9 mouse cellular contexts compared by ENCODE assay signal in the genomic region with DNA sequence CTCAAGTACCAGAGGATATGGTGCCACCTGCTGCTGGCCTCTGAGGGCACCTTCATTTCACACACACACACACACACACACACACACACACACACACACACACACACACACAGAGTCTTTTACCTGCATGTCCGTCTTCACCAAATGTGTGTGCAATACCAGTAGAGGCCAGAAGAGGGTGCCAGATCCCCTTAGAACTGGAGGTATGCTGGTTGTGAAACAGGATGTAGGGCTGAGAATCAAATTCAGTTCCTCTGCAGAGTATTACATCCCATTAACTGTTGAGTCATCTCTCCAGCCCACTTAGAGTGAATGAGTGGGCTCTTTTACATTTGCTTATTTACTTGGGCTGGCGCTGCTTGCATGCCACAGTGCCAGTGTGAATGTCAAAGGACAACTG. TPM values are rescaled to one million over a fixed set of nuclear protein-coding genes. Genes with fewer than 3 reads are reported as not detected.
DNase-seq lines count a peak whose midpoint lies in the region; ATAC-seq and TF ChIP-seq lines count a peak whose summit lies in the region.
"Had no signal": no experiment of that assay in that cellular context is flagged by ENCODE, and none has a peak within 500 bp of the region (broad histone marks: within the 10 kb centered on the region; RNA-seq: fewer than 3 reads in every experiment).

No protein-coding gene starts in this region.

- no peak for ATAC-seq in midbrain, embryonic 11.5 days (ENCODE audit: low FRiP score)
- no peak for ATAC-seq in midbrain, embryonic 13.5 days
- peak; percentile 56 for ATAC-seq in megakaryocyte progenitor cell, adult 5-6 weeks (replicated peaks; ENCODE audit: poor library complexity)

- no peak overlapping the region for H3K9ac ChIP-seq in midbrain, embryonic 11.5 days (ENCODE audit: low read length)
- no peak overlapping the region for H3K9ac ChIP-seq in midbrain, embryonic 13.5 days (replicated peaks)

- H3K4me2 ChIP-seq in midbrain, embryonic 11.5 days = no peak overlapping the region
- H3K4me2 ChIP-seq in midbrain, embryonic 13.5 days (replicated peaks) = no peak overlapping the region

- peaks cover 7% of the 10 kb centered on the region; the same call in 1 of the 2 replicates for H3K4me1 ChIP-seq in cerebellum, adult 2 months (ENCODE audit: control insufficient read depth, insufficient read depth, low read length)
- H3K4me1 ChIP-seq in midbrain, embryonic 11.5 days (ENCODE audit: control insufficient read depth, insufficient read depth, low read length) = peaks cover 14% of the 10 kb centered on the region
- peaks cover 18% of the 10 kb centered on the region for H3K4me1 ChIP-seq in midbrain, embryonic 13.5 days (replicated peaks)
- peaks cover 1% of the 10 kb centered on the region for H3K4me1 ChIP-seq in cortical plate, adult 2 months (ENCODE audit: control insufficient read depth, insufficient read depth, low read length)

- DNase-seq in cerebellum, adult 2 months = peak in 1 of 2 experiments; percentile 61
- DNase-seq in cerebellum, adult 18-20 months = no peak
- DNase-seq in midbrain, embryonic 11.5 days (ENCODE audit: low spot score, missing footprints) = peak; percentile 89
- DNase-seq in frontal cortex, postnatal 14 days (ENCODE audit: low spot score in 2 of 2) = no peak
- no peak for DNase-seq in layer of hippocampus, adult 11-12 months (ENCODE audit: low spot score)

- no peaks in the 10 kb centered on the region for H3K27me3 ChIP-seq in cerebellum, adult 2 months (ENCODE audit: control insufficient read depth, insufficient read depth, low read length)
- no peaks in the 10 kb centered on the region for H3K27me3 ChIP-seq in midbrain, embryonic 11.5 days (ENCODE audit: control insufficient read depth, insufficient read depth, low read length)
- peaks cover 12% of the 10 kb centered on the region; the same call in 1 of the 2 replicates for H3K27me3 ChIP-seq in midbrain, embryonic 13.5 days

- no peak for TF ChIP-seq POLR2A in cerebellum, adult 2 months (IDR thresholded peaks at IDR 0.05; ENCODE audit: borderline replicate concordance, insufficient read depth, low read length)
- TF ChIP-seq POLR2A in cortical plate, adult 2 months (IDR thresholded peaks at IDR 0.05; ENCODE audit: extremely low read depth, insufficient read depth, low read length) = no peak

- no peaks in the 10 kb centered on the region for H3K36me3 ChIP-seq in midbrain, embryonic 11.5 days (ENCODE audit: control insufficient read depth, insufficient read depth, low read length)
- H3K36me3 ChIP-seq in midbrain, embryonic 13.5 days = no peaks in the 10 kb centered on the region

- no peak overlapping the region for H3K4me3 ChIP-seq in cerebellum, adult 2 months (replicated peaks; ENCODE audit: insufficient read depth, low read depth, low read length)
- no peak overlapping the region for H3K4me3 ChIP-seq in midbrain, embryonic 11.5 days (ENCODE audit: low read depth, low read length)
- H3K4me3 ChIP-seq in midbrain, embryonic 13.5 days (replicated peaks) = no peak overlapping the region
- H3K4me3 ChIP-seq in cortical plate, adult 2 months (ENCODE audit: insufficient read depth, low read length) = no peak overlapping the region
- H3K4me3 ChIP-seq: myocyte had no signal

- no peaks in the 10 kb centered on the region for H3K9me3 ChIP-seq in midbrain, embryonic 11.5 days (ENCODE audit: control insufficient read depth, low read length)
- H3K9me3 ChIP-seq in midbrain, embryonic 13.5 days = no peaks in the 10 kb centered on the region

- TF ChIP-seq CTCF in cerebellum, adult 2 months (IDR thresholded peaks at IDR 0.05; ENCODE audit: borderline replicate concordance, insufficient read depth, low read depth, low read length) = peak; percentile 46; the same call in 1 of the 2 replicates
- peak; percentile 48; the same call in 1 of the 2 replicates for TF ChIP-seq CTCF in cortical plate, adult 2 months (IDR thresholded peaks at IDR 0.05; ENCODE audit: extremely low read depth, insufficient read depth, low read length)

- no peak overlapping the region for H3K27ac ChIP-seq in cerebellum, adult 2 months (ENCODE audit: insufficient read depth, low read length)
- H3K27ac ChIP-seq in midbrain, embryonic 11.5 days (ENCODE audit: low read depth, low read length) = no peak overlapping the region
- no peak overlapping the region for H3K27ac ChIP-seq in midbrain, embryonic 13.5 days
- no peak overlapping the region for H3K27ac ChIP-seq in cortical plate, adult 2 months (ENCODE audit: insufficient read depth, low read length)

- 64% methylated on average over 2 of the region's 2 CpGs for WGBS in cerebellum, adult 2 months
- WGBS in midbrain, embryonic 11.5 days = 39% methylated on average over 2 of the region's 2 CpGs
- WGBS in midbrain, embryonic 13.5 days = 30% methylated on average over 2 of the region's 2 CpGs

RNA-seq across cellular contexts. Expression of a gene that starts 1.7 kb away (rescaled TPM):
- polyA plus RNA-seq in cerebellum, adult 2 months (2012; rRNA removed) = 21.9 and 23.8 TPM in 2 replicates
- 23.1 and 24.5 TPM in 2 replicates for polyA plus RNA-seq in midbrain, embryonic 11.5 days (2014; fragmentation: Nextera tagmentation; extraction: Ambion mirVana)
- 21.2 and 23.6 TPM in 2 replicates for polyA plus RNA-seq in midbrain, embryonic 13.5 days (2015; fragmentation: Nextera tagmentation; extraction: Ambion mirVana)
- polyA plus RNA-seq in cortical plate, adult 2 months (2012; rRNA removed) = 16.9 and 17.4 TPM in 2 replicates
- 7.6 and 9.0 TPM in 2 replicates for total RNA-seq in megakaryocyte progenitor cell, adult 5-6 weeks (2015)
- 10.5 and 11.7 TPM in 2 replicates for total RNA-seq in megakaryocyte progenitor cell, adult 5-6 weeks (2017)

RNA-seq across cellular contexts. Expression of a gene that starts 3.8 kb away (rescaled TPM):
- 0.57 and 0.73 TPM in 2 replicates for polyA plus RNA-seq in cerebellum, adult 2 months (2012; rRNA removed)
- polyA plus RNA-seq in midbrain, embryonic 11.5 days (2014; fragmentation: Nextera tagmentation; extraction: Ambion mirVana) = 0.52 TPM in 1 of 2 replicates, not detected in the other
- polyA plus RNA-seq in midbrain, embryonic 13.5 days (2015; fragmentation: Nextera tagmentation; extraction: Ambion mirVana) = not detected in 2 replicates
- 0.35 and 0.44 TPM in 2 replicates for polyA plus RNA-seq in cortical plate, adult 2 months (2012; rRNA removed)
- total RNA-seq in megakaryocyte progenitor cell, adult 5-6 weeks (2015) = 0.47 TPM in 1 of 2 replicates, not detected in the other
- total RNA-seq in megakaryocyte progenitor cell, adult 5-6 weeks (2017) = 1.6 and 2.0 TPM in 2 replicates

RNA-seq across cellular contexts. Expression of a gene that starts 10.8 kb away (rescaled TPM):
- polyA plus RNA-seq in cerebellum, adult 2 months (2012; rRNA removed) = 63.4 and 63.8 TPM in 2 replicates
- polyA plus RNA-seq in midbrain, embryonic 11.5 days (2014; fragmentation: Nextera tagmentation; extraction: Ambion mirVana) = 8.2 and 8.4 TPM in 2 replicates
- 10.8 and 11.7 TPM in 2 replicates for polyA plus RNA-seq in midbrain, embryonic 13.5 days (2015; fragmentation: Nextera tagmentation; extraction: Ambion mirVana)
- 23.6 and 24.7 TPM in 2 replicates for polyA plus RNA-seq in cortical plate, adult 2 months (2012; rRNA removed)
- total RNA-seq in megakaryocyte progenitor cell, adult 5-6 weeks (2015) = 0.24 and 0.25 TPM in 2 replicates
- total RNA-seq in megakaryocyte progenitor cell, adult 5-6 weeks (2017) = 2.0 TPM in 1 of 2 replicates, not detected in the other

RNA-seq across cellular contexts. Expression of a gene that starts 16.8 kb away (rescaled TPM):
- polyA plus RNA-seq in cerebellum, adult 2 months (2012; rRNA removed) = 197 and 214 TPM in 2 replicates
- 84.3 and 86.0 TPM in 2 replicates for polyA plus RNA-seq in midbrain, embryonic 11.5 days (2014; fragmentation: Nextera tagmentation; extraction: Ambion mirVana)
- polyA plus RNA-seq in midbrain, embryonic 13.5 days (2015; fragmentation: Nextera tagmentation; extraction: Ambion mirVana) = 128 and 132 TPM in 2 replicates
- polyA plus RNA-seq in cortical plate, adult 2 months (2012; rRNA removed) = 135 and 141 TPM in 2 replicates
- 17.8 and 21.9 TPM in 2 replicates for total RNA-seq in megakaryocyte progenitor cell, adult 5-6 weeks (2015)
- total RNA-seq in megakaryocyte progenitor cell, adult 5-6 weeks (2017) = 34.2 and 41.8 TPM in 2 replicates

RNA-seq across cellular contexts. Expression of a gene that starts 33.8 kb away (rescaled TPM):
- polyA plus RNA-seq in cerebellum, adult 2 months (2012; rRNA removed) = 726 and 810 TPM in 2 replicates
- polyA plus RNA-seq in midbrain, embryonic 11.5 days (2014; fragmentation: Nextera tagmentation; extraction: Ambion mirVana) = 66.6 and 92.0 TPM in 2 replicates
- polyA plus RNA-seq in midbrain, embryonic 13.5 days (2015; fragmentation: Nextera tagmentation; extraction: Ambion mirVana) = 92.0 and 99.2 TPM in 2 replicates
- polyA plus RNA-seq in cortical plate, adult 2 months (2012; rRNA removed) = 439 and 458 TPM in 2 replicates
- total RNA-seq in megakaryocyte progenitor cell, adult 5-6 weeks (2015) = not detected in 2 replicates
- not detected in 2 replicates for total RNA-seq in megakaryocyte progenitor cell, adult 5-6 weeks (2017)
